Mouse (Mus musculus): Measurements from ENCODE around the gene Elovl5.

DNA sequence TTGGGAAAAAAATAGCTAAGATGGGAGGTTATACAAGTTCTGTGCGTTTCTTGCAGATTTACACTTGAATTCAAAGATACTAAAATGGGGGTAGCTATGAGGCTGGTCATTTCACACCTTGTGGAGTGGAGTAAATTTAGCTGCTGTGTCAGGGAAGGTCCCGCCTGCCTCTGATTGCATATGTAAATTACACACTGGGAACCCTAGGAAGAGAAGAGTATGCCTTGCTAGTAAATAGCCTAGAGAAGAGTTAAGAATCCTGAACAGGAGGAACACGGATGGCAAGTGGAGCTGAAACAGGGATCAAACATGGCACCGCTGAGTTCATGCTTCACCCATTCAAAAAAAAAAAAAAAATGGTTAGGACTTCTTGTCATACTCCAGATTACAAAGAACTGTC, 1.4 kb upstream of the Elovl5 start:
- no peak for TF ChIP-seq TAL1 (conservative IDR thresholded peaks at IDR 0.05; ENCODE audit: low read depth, low read length)
- no peak for TF ChIP-seq CTCF (IDR thresholded peaks at IDR 0.05; ENCODE audit: low read depth, low read length)
- no peak for TF ChIP-seq POLR2AphosphoS5 (IDR thresholded peaks at IDR 0.05; ENCODE audit: insufficient replicate concordance, low read depth, low read length)
- TF ChIP-seq GATA2 (IDR thresholded peaks at IDR 0.05; ENCODE audit: borderline replicate concordance, low read depth, low read length) = no peak
